Mouse (Mus musculus): Measurements from ENCODE around the gene Gm28053. TPM values are rescaled to one million over a fixed set of nuclear protein-coding genes. Genes with fewer than 3 reads are reported as not detected.

The Gm28053 gene
- not detected in 2 replicates for polyA plus RNA-seq (2012; rRNA removed)

- TF ChIP-seq CTCF (conservative IDR thresholded peaks at IDR 0.05; ENCODE audit: insufficient read depth, insufficient read length, low read depth, low read length) (no peak), POLR2A (IDR thresholded peaks at IDR 0.05; ENCODE audit: low read depth, low read length) (no peak)
- 70% methylated on average over 2 of the region's 2 CpGs for WGBS
- Histone ChIP-seq H3K4me3 (ENCODE audit: insufficient read depth, low read depth, low read length) (no peak within 1 kb of the TSS), H3K4me1 (ENCODE audit: control insufficient read depth, insufficient read depth, low read length) (no peaks in the 10 kb centered on the region), H3K27ac (ENCODE audit: insufficient read depth, low read depth, low read length) (no peak within 1 kb of the TSS), H3K36me3 (ENCODE audit: control insufficient read depth, insufficient read depth, low read length) (no peaks in the 10 kb centered on the region), H3K27me3 (replicated peaks; ENCODE audit: control insufficient read depth, insufficient read depth, low read length) (no peaks in the 10 kb centered on the region)
- DNase-seq: no peak
Measured at GRCm38 (mm10) chr6:48718455-48718854, at the start of gene Gm28053, which contains the start of gene Gimap7. Gm28053 (plus strand) TSS chr6:48718607. Gimap7 (plus strand) TSS chr6:48718621.

GRCm38 (mm10) chr6:48669446-48669969 is 48.9 kb upstream of the Gm28053 start:
- Histone ChIP-seq H3K27me3 (replicated peaks; ENCODE audit: control insufficient read depth, insufficient read depth, low read length) (no peaks in the 10 kb centered on the region), H3K4me1 (ENCODE audit: control insufficient read depth, insufficient read depth, low read length) (peaks cover 17% of the 10 kb centered on the region), H3K27ac (ENCODE audit: insufficient read depth, low read depth, low read length) (no peak overlapping the region), H3K36me3 (ENCODE audit: control insufficient read depth, insufficient read depth, low read length) (no peaks in the 10 kb centered on the region), H3K4me3 (ENCODE audit: insufficient read depth, low read depth, low read length) (no peak overlapping the region)
- no peak for DNase-seq
- 81% methylated on average over 2 of the region's 2 CpGs for WGBS
- no peak for TF ChIP-seq CTCF (conservative IDR thresholded peaks at IDR 0.05; ENCODE audit: insufficient read depth, insufficient read length, low read depth, low read length)
- TF ChIP-seq POLR2A (IDR thresholded peaks at IDR 0.05; ENCODE audit: low read depth, low read length): no peak

- Histone ChIP-seq H3K27ac (ENCODE audit: insufficient read depth, low read depth, low read length) (peak overlapping the region; percentile 68; the same call in 1 of the 2 replicates), H3K27me3 (replicated peaks; ENCODE audit: control insufficient read depth, insufficient read depth, low read length) (no peaks in the 10 kb centered on the region), H3K4me3 (ENCODE audit: insufficient read depth, low read depth, low read length) (no peak overlapping the region), H3K4me1 (ENCODE audit: control insufficient read depth, insufficient read depth, low read length) (peaks cover 9% of the 10 kb centered on the region; the same call in 1 of the 2 replicates), H3K36me3 (ENCODE audit: control insufficient read depth, insufficient read depth, low read length) (no peaks in the 10 kb centered on the region)
- TF ChIP-seq POLR2A (IDR thresholded peaks at IDR 0.05; ENCODE audit: low read depth, low read length): no peak
- no peak for TF ChIP-seq CTCF (conservative IDR thresholded peaks at IDR 0.05; ENCODE audit: insufficient read depth, insufficient read length, low read depth, low read length)
- DNase-seq: peak; percentile 73
- WGBS: 96% methylated on average over 9 of the region's 9 CpGs
Measured at GRCm38 (mm10) chr6:48674291-48675058, 43.9 kb upstream of the Gm28053 start.

GRCm38 (mm10) chr6:48675400-48675930 is 42.9 kb upstream of the Gm28053 start:
- no peaks in the 10 kb centered on the region for H3K36me3 ChIP-seq (ENCODE audit: control insufficient read depth, insufficient read depth, low read length)
- 37% methylated on average over 10 of the region's 10 CpGs for WGBS
- no peaks in the 10 kb centered on the region for H3K27me3 ChIP-seq (replicated peaks; ENCODE audit: control insufficient read depth, insufficient read depth, low read length)
- H3K4me1 ChIP-seq (ENCODE audit: control insufficient read depth, insufficient read depth, low read length): peaks cover 9% of the 10 kb centered on the region; the same call in 1 of the 2 replicates
- H3K27ac ChIP-seq (ENCODE audit: insufficient read depth, low read depth, low read length): peak overlapping the region; percentile 55
- TF ChIP-seq CTCF (conservative IDR thresholded peaks at IDR 0.05; ENCODE audit: insufficient read depth, insufficient read length, low read depth, low read length) (no peak), POLR2A (IDR thresholded peaks at IDR 0.05; ENCODE audit: low read depth, low read length) (no peak)
- peak overlapping the region; percentile 76 for H3K4me3 ChIP-seq (ENCODE audit: insufficient read depth, low read depth, low read length)
- DNase-seq: no peak

- Histone ChIP-seq H3K4me1 (ENCODE audit: control insufficient read depth, insufficient read depth, low read length) (peaks cover 9% of the 10 kb centered on the region; the same call in 1 of the 2 replicates), H3K27me3 (replicated peaks; ENCODE audit: control insufficient read depth, insufficient read depth, low read length) (no peaks in the 10 kb centered on the region), H3K27ac (ENCODE audit: insufficient read depth, low read depth, low read length) (peak within 1 kb of the TSS; percentile 84), H3K36me3 (ENCODE audit: control insufficient read depth, insufficient read depth, low read length) (no peaks in the 10 kb centered on the region), H3K4me3 (ENCODE audit: insufficient read depth, low read depth, low read length) (peak within 1 kb of the TSS; percentile 76)
- WGBS: 9% methylated on average over 13 of the region's 13 CpGs
- peak; percentile 88 for DNase-seq
- TF ChIP-seq POLR2A (IDR thresholded peaks at IDR 0.05; ENCODE audit: low read depth, low read length): no peak
- no peak for TF ChIP-seq CTCF (conservative IDR thresholded peaks at IDR 0.05; ENCODE audit: insufficient read depth, insufficient read length, low read depth, low read length)
Measured at GRCm38 (mm10) chr6:48675931-48676859, 42.2 kb upstream of the Gm28053 start, which contains the start of gene Gimap9. Gimap9 (plus strand) TSS chr6:48676129.

GRCm38 (mm10) chr6:48676860-48677415 is 41.5 kb upstream of the Gm28053 start:
- peak; percentile 34 for DNase-seq
- H3K4me3 ChIP-seq (ENCODE audit: insufficient read depth, low read depth, low read length): peak overlapping the region; percentile 35
- no peaks in the 10 kb centered on the region for H3K36me3 ChIP-seq (ENCODE audit: control insufficient read depth, insufficient read depth, low read length)
- 42% methylated on average over 5 of the region's 5 CpGs for WGBS
- peaks cover 9% of the 10 kb centered on the region; the same call in 1 of the 2 replicates for H3K4me1 ChIP-seq (ENCODE audit: control insufficient read depth, insufficient read depth, low read length)
- no peak for TF ChIP-seq CTCF (conservative IDR thresholded peaks at IDR 0.05; ENCODE audit: insufficient read depth, insufficient read length, low read depth, low read length)
- no peak for TF ChIP-seq POLR2A (IDR thresholded peaks at IDR 0.05; ENCODE audit: low read depth, low read length)
- H3K27ac ChIP-seq (ENCODE audit: insufficient read depth, low read depth, low read length): peak overlapping the region; percentile 48; the same call in 1 of the 2 replicates
- no peaks in the 10 kb centered on the region for H3K27me3 ChIP-seq (replicated peaks; ENCODE audit: control insufficient read depth, insufficient read depth, low read length)
